ENCODE assay signal across 8 mouse cellular contexts in the genomic region with DNA sequence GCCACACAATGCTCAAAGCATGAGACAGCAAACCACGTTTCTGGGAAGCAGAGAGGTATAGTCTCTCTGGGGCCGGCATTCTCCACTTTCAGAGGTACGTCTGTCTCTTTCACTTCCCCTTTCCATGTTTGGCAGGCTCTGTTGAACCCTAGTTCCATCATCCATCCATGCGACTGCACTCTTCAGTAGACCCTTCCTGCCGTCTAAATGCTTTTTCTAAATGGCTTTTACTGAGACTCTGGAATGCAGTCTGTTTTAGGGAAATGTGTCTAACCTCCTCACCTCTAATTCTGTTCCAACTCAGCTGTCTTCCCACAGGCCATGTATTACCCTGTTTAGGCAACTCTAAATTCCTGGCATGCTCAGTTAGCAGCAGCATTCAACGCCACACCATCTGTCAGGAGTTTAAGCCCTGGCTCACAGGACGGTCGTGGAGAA.
DNase-seq lines count a peak whose midpoint lies in the region; ATAC-seq and TF ChIP-seq lines count a peak whose summit lies in the region.
"Had no signal": no experiment of that assay in that cellular context is flagged by ENCODE, and none has a peak within 500 bp of the region (broad histone marks: within the 10 kb centered on the region; RNA-seq: fewer than 3 reads in every experiment).

No protein-coding gene starts in this region.

- no peaks in the 10 kb centered on the region for H3K36me3 ChIP-seq in kidney, embryonic 15.5 days
- H3K36me3 ChIP-seq in embryonic facial prominence, embryonic 11.5 days (replicated peaks; ENCODE audit: control insufficient read depth, insufficient read depth, low read depth, low read length) = no peaks in the 10 kb centered on the region
- H3K36me3 ChIP-seq in heart, embryonic 10.5 days = no peaks in the 10 kb centered on the region
- H3K36me3 ChIP-seq: hindbrain, embryonic 13.5 days had no signal

- CTCF ChIA-PET in Patski (lab: Charles Lee) = interaction anchor here (1.4 kb wide), 1 partner anchor 15 kb away, joined by 4 read pairs; no protein-coding TSS in a partner anchor

- H3K4me1 ChIP-seq in kidney, embryonic 15.5 days = 0 out of 2 replicates have a peak, but pooled peaks cover 6% of the 10 kb centered on the region
- H3K4me1 ChIP-seq in embryonic facial prominence, embryonic 11.5 days (ENCODE audit: control insufficient read depth, insufficient read depth, low read length) = no peaks in the 10 kb centered on the region
- peaks cover 3% of the 10 kb centered on the region; the same call in 1 of the 2 replicates for H3K4me1 ChIP-seq in heart, embryonic 10.5 days
- H3K4me1 ChIP-seq: hindbrain, embryonic 13.5 days had no signal

- H3K4me3 ChIP-seq in kidney, embryonic 15.5 days (replicated peaks) = no peak overlapping the region
- H3K4me3 ChIP-seq in embryonic facial prominence, embryonic 11.5 days (ENCODE audit: low read depth, low read length) = no peak overlapping the region
- no peak overlapping the region for H3K4me3 ChIP-seq in heart, embryonic 10.5 days
- H3K4me3 ChIP-seq: hindbrain, embryonic 13.5 days had no signal

- H3K27me3 ChIP-seq in kidney, embryonic 15.5 days = no peaks in the 10 kb centered on the region
- H3K27me3 ChIP-seq in Patski = peaks cover 4% of the 10 kb centered on the region
- no peaks in the 10 kb centered on the region for H3K27me3 ChIP-seq in embryonic facial prominence, embryonic 11.5 days (ENCODE audit: control insufficient read depth, insufficient read depth, low read length)
- H3K27me3 ChIP-seq in heart, embryonic 10.5 days (ENCODE audit: insufficient read depth, poor library complexity, severe bottlenecking) = no peaks in the 10 kb centered on the region
- H3K27me3 ChIP-seq: hindbrain, embryonic 13.5 days had no signal

- POLR2A ChIA-PET in Patski (lab: Charles Lee) = no interaction called here

- no peak overlapping the region for H3K4me2 ChIP-seq in kidney, embryonic 15.5 days
- H3K4me2 ChIP-seq in embryonic facial prominence, embryonic 11.5 days (ENCODE audit: low read depth, low read length) = no peak overlapping the region
- H3K4me2 ChIP-seq: hindbrain, embryonic 13.5 days had no signal

- TF ChIP-seq CTCF in Patski (IDR thresholded peaks at IDR 0.05) = no peak

- no peak overlapping the region for H3K9ac ChIP-seq in kidney, embryonic 15.5 days
- no peak overlapping the region for H3K9ac ChIP-seq in embryonic facial prominence, embryonic 11.5 days (replicated peaks; ENCODE audit: low read length)
- H3K9ac ChIP-seq: hindbrain, embryonic 13.5 days had no signal

- 36% methylated on average over 8 of the region's 8 CpGs for WGBS in kidney, embryonic 15.5 days
- 30% methylated on average over 8 of the region's 8 CpGs for WGBS in embryonic facial prominence, embryonic 11.5 days
- WGBS in heart, embryonic 10.5 days = 43% methylated on average over 8 of the region's 8 CpGs

- peak; percentile 34 for DNase-seq in kidney, postnatal 10 days
- DNase-seq in Patski (ENCODE audit: low read depth, low spot score) = peak; percentile 9
- peak; percentile 52 for DNase-seq in embryonic facial prominence, embryonic 11.5 days (ENCODE audit: low spot score)
- no peak for DNase-seq in heart, embryonic 10.5 days (ENCODE audit: low spot score)
- DNase-seq in cerebellum, postnatal 25 days = no peak

- no peak overlapping the region for H3K27ac ChIP-seq in kidney, embryonic 15.5 days
- H3K27ac ChIP-seq in embryonic facial prominence, embryonic 11.5 days (replicated peaks; ENCODE audit: low read depth, low read length) = no peak overlapping the region
- no peak overlapping the region for H3K27ac ChIP-seq in heart, embryonic 10.5 days
- H3K27ac ChIP-seq: hindbrain, embryonic 13.5 days had no signal

- H3K9me3 ChIP-seq in kidney, embryonic 15.5 days (replicated peaks) = no peaks in the 10 kb centered on the region
- no peaks in the 10 kb centered on the region for H3K9me3 ChIP-seq in embryonic facial prominence, embryonic 11.5 days (replicated peaks; ENCODE audit: control insufficient read depth, low read length)
- H3K9me3 ChIP-seq in heart, embryonic 10.5 days = no peaks in the 10 kb centered on the region
- H3K9me3 ChIP-seq: hindbrain, embryonic 13.5 days had no signal

- no peak; the same call in 1 of the 2 replicates for ATAC-seq in kidney, embryonic 15.5 days (replicated peaks; ENCODE audit: low FRiP score)
- ATAC-seq in Patski = peak; percentile 47
- no peak for ATAC-seq in embryonic facial prominence, embryonic 11.5 days (replicated peaks; ENCODE audit: insufficient number of reproducible peaks, low FRiP score, low TSS enrichment, low read depth)
- peak; percentile 35; the same call in 1 of the 2 replicates for ATAC-seq in monocyte, adult 5-6 weeks (replicated peaks; ENCODE audit: insufficient number of reproducible peaks, low FRiP score, low TSS enrichment, poor library complexity, severe bottlenecking)

- in situ Hi-C loops in Patski (cut with MboI; ENCODE audit: low pct_unique_long_range_greater_than_20kb) = no loop called here

Comparison
In these comparisons a context has a peak if more than half of its experiments do, and no peak if none do; other contexts are left out.
1. DNase-seq: peak in kidney, postnatal 10 days (single experiment), Patski (single experiment) and embryonic facial prominence, embryonic 11.5 days (single experiment); none in heart, embryonic 10.5 days (single experiment) and cerebellum, postnatal 25 days (0 of 2).
2. ATAC-seq: peak in Patski (single experiment) and monocyte, adult 5-6 weeks (single experiment); none in kidney, embryonic 15.5 days (single experiment) and embryonic facial prominence, embryonic 11.5 days (single experiment).